Mouse (Mus musculus) embryo, embryonic 11 days (tissue): Measurements from ENCODE around the gene Ppfia2.
A peak's percentile ranks its signal among the peaks of the same experiment; 100 is the strongest.

ENCODE experiments used
- DNase-seq: peaks from one replicate; pipeline ENCODE4 v3.0.0-alpha.2; 2015

The Ppfia2 gene

GRCm38 (mm10) chr10:106670170-106670569, 200.0 kb downstream of the Ppfia2 start:
- DNase-seq = no peak

DNA sequence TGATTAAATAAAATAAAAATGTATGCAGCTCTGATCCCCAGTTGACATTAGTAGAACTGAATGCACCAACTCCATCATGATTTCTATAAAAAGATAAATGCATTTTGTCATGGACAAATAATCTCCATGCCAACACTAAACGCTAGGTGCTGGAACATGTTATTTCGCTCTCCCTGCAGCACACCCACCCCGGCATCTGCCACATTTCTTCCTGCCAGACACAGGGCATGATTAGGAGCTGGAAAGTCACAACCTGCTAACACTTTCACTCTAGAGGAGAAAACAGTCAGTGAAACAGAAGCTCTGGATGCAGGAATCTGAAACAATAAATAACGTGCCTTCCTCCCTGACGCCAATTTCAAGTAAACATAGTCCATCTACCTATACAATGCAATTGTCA, 211.3 kb downstream of the Ppfia2 start:
- DNase-seq = no peak

DNA sequence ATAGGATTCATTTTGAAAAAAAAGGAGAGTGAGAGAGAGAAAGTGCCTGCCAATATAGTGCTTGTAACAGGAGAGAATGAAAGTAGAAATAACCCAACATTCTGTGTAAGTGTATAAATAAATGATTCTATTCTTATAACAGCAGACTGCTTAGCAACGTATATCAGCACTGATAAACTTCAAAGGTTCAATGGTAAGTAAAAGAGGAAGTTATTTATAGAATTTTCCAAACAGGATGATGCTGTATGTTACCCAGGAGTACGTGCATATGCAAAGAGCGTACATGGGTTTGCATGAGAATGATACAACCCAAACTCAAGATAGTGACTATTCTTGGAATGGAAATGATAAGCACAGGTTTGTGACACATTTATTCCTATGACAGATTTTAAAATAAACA, 215.4 kb downstream of the Ppfia2 start:
- no peak for DNase-seq

DNA sequence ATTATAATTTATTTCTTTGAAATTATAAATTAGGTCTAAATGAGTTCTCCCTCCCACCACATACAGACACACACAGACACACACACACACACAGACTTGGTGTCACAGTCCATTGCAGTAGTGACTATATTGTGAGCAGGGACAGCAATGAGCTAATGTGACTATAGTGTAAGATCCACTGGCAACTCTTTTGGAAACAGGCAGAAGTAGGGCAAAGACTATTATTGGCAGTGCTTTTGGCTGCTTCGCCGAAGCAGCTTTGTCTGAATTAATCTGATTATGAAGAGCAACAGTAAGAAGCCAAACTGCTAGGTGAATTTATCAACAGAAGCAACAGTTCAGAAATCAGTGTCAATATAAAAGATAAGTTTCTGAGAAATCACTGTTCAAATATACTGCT, 249.8 kb downstream of the Ppfia2 start:
- no peak for DNase-seq

DNA sequence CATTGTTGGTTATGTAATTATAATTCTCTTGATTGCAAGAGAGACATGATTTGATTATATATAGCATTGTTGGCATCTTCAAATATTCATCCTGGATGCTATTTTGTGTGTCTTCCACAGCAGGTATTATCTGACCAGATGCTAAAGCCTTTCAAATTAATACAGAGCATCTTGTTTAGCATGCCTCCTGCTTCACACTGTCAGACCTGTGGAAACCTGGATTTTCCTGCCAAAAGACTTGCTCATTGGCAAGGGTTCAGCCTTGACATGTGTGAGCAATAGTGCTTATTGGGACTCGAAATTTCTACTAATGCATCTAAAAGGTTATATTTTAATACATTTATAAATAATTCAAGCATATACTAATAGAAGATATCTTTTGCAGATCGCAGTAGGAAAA, 262.1 kb downstream of the Ppfia2 start:
- no peak for DNase-seq

- peak; percentile 1 for DNase-seq
Observed at GRCm38 (mm10) chr10:106736230-106737063, 266.3 kb downstream of the Ppfia2 start.

DNA sequence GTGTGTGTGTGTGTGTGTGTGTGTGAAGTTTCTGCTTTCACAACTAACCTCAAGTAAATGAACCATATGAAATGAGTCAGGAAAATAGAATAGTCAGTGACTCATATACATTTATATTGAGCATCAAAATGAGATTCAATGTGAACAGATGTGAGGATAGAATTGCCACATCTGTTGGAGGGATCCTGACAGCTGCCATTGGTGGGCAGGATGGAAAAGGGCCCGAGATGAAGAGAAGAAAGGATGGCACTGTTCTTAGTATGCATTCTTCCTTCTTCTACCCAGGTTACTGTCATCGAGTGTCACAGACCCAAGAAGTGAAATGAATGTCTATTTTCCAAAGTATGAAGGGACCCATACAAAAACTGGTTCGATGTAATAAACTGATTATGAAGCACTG, 268.1 kb downstream of the Ppfia2 start:
- DNase-seq = no peak

- no peak for DNase-seq
Observed at GRCm38 (mm10) chr10:106744966-106745365, 274.8 kb downstream of the Ppfia2 start.

- no peak for DNase-seq
Observed at GRCm38 (mm10) chr10:106761061-106761460, 290.9 kb downstream of the Ppfia2 start.

DNA sequence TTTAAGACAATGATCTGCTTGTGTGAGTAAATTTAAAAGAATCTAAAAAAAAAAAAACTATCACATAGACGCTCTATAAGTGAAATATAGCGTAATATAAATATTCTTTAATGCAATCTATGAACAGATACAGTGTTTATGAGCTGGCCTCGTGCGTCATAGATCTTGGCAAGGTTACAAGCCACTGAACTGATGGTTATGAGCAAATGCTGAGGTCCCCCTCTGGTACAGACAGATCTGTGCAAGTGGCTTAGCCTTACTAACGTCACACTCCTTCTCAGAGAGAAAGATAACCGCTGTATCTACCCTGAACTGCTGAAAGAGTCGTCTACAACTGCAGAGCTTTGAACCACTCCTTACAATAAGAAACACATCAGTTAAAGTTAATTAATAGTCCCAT, 293.6 kb downstream of the Ppfia2 start:
- no peak for DNase-seq

GRCm38 (mm10) chr10:106775571-106775970, 305.4 kb downstream of the Ppfia2 start:
- DNase-seq = no peak

DNA sequence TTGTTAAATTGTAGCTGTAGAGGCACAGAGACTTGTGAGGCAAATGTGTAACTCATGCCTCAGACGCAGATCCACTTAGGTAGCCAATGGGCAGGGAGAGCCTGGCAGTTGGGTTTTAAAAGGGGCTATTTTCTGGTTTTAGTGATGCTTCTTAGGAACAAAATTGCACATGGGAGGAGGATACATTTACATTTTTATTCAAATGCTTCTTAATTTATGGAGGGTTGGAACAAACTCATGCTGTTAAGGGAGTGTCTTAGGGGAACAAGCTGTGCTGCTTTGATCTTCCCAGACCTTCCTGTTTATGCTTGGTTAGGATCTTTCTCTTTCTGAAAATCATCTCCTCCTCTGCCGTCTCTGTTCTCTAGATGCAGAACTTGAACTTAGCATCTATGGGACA, 345.3 kb downstream of the Ppfia2 start:
- DNase-seq = no peak

DNA sequence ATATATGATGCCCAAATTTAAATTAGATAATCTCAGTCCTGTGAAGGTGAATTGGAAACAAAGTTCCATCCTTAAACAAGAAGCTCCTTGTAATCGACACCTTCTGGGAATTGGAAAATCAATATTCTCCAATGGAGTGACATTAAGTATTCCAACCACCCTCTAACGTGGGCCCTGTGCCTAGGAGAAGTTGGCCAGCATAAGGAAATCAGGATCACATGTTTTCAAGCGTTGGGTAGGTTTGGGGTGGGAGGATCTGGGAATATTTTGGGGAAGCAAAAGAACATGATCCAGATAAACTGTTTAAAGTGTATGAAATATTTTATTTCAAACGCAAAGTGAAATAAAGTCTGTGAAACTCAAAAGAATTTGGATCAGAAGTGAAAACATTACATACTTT, 348.2 kb downstream of the Ppfia2 start:
- DNase-seq = no peak

GRCm38 (mm10) chr10:106824215-106824614, 354.1 kb downstream of the Ppfia2 start:
- no peak for DNase-seq

- no peak for DNase-seq
Observed at GRCm38 (mm10) chr10:106838476-106838875, 368.3 kb downstream of the Ppfia2 start.

DNA sequence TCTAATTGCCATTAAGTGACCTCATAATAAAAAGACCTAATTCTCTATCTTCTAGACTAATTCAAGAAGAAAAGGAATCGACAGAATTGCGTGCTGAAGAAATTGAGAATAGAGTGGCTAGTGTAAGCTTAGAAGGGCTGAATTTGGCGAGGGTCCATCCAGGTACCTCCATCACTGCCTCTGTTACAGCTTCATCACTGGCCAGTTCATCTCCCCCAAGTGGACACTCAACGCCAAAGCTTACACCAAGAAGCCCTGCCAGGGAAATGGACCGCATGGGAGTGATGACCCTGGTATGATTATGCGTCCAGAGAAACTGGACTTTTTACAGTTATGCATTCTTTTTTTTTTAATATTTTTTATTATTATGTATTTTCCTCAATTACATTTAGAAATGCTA, 388.0 kb downstream of the Ppfia2 start:
- no peak for DNase-seq

- no peak for DNase-seq
Observed at GRCm38 (mm10) chr10:106870233-106870632, 400.1 kb downstream of the Ppfia2 start.

- DNase-seq = no peak
Observed at GRCm38 (mm10) chr10:106871847-106872246, 401.7 kb downstream of the Ppfia2 start.

DNA sequence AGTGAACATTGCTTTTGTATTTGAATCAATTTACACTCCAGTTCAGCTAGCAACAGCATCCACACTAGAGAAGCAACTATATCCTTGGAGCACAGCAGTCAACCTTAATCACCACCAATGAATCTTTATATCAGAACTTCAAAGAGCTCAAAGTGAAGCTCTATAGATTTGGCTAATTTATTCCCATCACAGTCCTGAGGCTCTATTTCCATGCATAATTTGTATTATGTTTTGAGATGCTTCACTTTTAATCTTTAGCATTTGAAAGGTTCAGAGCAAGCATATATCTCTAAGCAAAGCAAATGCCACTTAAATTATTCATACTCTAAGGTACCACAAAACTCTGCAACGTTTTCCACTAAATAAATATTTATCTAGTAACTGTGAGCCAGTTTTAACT, 402.6 kb downstream of the Ppfia2 start:
- no peak for DNase-seq

GRCm38 (mm10) chr10:106881330-106881729, 411.2 kb downstream of the Ppfia2 start:
- DNase-seq = no peak

GRCm38 (mm10) chr10:106896351-106896750, 426.2 kb downstream of the Ppfia2 start:
- DNase-seq = peak; percentile 52

GRCm38 (mm10) chr10:106910108-106910507, 440.0 kb downstream of the Ppfia2 start:
- no peak for DNase-seq

- peak; percentile 37 for DNase-seq
Observed at GRCm38 (mm10) chr10:106913032-106913431, 442.9 kb downstream of the Ppfia2 start.

DNA sequence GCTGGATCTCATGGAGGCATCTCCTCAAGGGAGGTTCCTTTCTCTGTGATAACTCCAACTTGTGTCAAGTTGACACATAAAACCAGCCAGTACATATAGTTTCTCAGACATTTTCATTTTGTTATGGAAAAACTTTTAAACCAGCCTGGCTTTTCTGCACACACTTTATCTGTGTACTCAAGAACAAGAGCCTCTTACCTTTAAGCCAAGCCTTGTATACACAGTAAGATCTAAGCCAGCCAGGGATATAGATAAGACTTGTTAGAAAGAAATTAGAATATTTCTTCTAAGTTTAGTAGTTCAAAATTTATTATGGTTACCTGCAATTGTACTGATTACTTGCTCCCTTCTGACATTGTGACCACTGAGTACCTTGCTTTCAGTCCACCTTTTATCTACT, 444.1 kb downstream of the Ppfia2 start:
- DNase-seq = no peak

DNA sequence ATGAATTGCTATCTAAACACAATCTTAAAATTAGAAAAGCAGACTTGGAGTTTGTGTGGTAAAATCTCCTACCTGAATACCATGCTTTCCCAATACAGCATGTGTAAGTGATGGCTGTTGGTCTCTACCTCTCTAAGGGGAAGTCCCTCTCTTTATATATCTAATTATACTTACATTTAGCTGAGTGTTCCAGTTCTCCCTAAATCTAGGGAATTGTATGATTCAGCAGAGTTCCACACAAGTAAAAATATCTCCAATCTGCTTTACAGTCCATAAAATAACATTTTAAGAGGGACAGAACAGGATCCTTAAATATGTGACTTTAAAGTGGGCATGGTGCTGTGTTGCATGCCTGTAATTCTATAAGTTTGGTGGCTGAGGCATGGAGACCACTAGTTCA, 444.7 kb downstream of the Ppfia2 start:
- no peak for DNase-seq
